Mouse (Mus musculus): ENCODE results near the gene Cys1.
"Not testable (repeated sequence)": the region's sequence is repeated elsewhere in the genome, so short reads cannot be mapped to it uniquely, and the experiment has no call there.

Cys1 gene

GRCm38 (mm10) chr12:24645901-24646300 lies 35.7 kb downstream of the Cys1 start:
- no peak for DNase-seq (ENCODE audit: low spot score)

- DNase-seq (ENCODE audit: low spot score), result no peak
These were observed 37.5 kb downstream of the Cys1 start for GRCm38 (mm10) chr12:24644125-24644571.

- DNase-seq (ENCODE audit: low spot score), result no peak
These were observed 39.2 kb downstream of the Cys1 start for GRCm38 (mm10) chr12:24642370-24642802.

- DNase-seq (ENCODE audit: low spot score), result not testable (repeated sequence)
These were observed 42.8 kb downstream of the Cys1 start for GRCm38 (mm10) chr12:24638787-24639186.

- no peak for DNase-seq (ENCODE audit: low spot score)
These were observed 47.0 kb downstream of the Cys1 start for GRCm38 (mm10) chr12:24634648-24635047.

GRCm38 (mm10) chr12:24634212-24634611 lies 47.4 kb downstream of the Cys1 start:
- DNase-seq (ENCODE audit: low spot score), result no peak

- DNase-seq (ENCODE audit: low spot score), result no peak
These were observed 47.8 kb downstream of the Cys1 start for GRCm38 (mm10) chr12:24633753-24634191.

GRCm38 (mm10) chr12:24632404-24632803 lies 49.2 kb downstream of the Cys1 start:
- no peak for DNase-seq (ENCODE audit: low spot score)

- peak; percentile 22 for DNase-seq (ENCODE audit: low spot score)
These were observed 51.4 kb downstream of the Cys1 start for GRCm38 (mm10) chr12:24630220-24630619.

- no peak for DNase-seq (ENCODE audit: low spot score)
These were observed 54.4 kb downstream of the Cys1 start for GRCm38 (mm10) chr12:24627215-24627614.

GRCm38 (mm10) chr12:24626401-24626800 lies 55.2 kb downstream of the Cys1 start:
- no peak for DNase-seq (ENCODE audit: low spot score)

GRCm38 (mm10) chr12:24623486-24624251 lies 57.9 kb downstream of the Cys1 start:
- DNase-seq (ENCODE audit: low spot score), result peak; percentile 36

GRCm38 (mm10) chr12:24619436-24619835 lies 62.2 kb downstream of the Cys1 start:
- DNase-seq (ENCODE audit: low spot score), result no peak
